Mouse (Mus musculus): Measurements from ENCODE around the gene Methig1. TPM values are rescaled to one million over a fixed set of nuclear protein-coding genes. Genes with fewer than 3 reads are reported as not detected.
A peak's percentile ranks its signal among the peaks of the same experiment; 100 is the strongest.
"Not testable (repeated sequence)": the region's sequence is repeated elsewhere in the genome, so short reads cannot be mapped to it uniquely, and the experiment has no call there.

Gene Methig1
- total RNA-seq, 4 experiments from 2014 or later: not detected

- DNase-seq (ENCODE audit: low spot score in 2 of 2): not testable (repeated sequence)
Measured at GRCm38 (mm10) chr15:100337328-100337727, 15.6 kb upstream of the Methig1 start.

GRCm38 (mm10) chr15:100337847-100338246 is 15.1 kb upstream of the Methig1 start:
- peak in 1 of 2 experiments; percentile 29 for DNase-seq (ENCODE audit: low spot score in 2 of 2)

GRCm38 (mm10) chr15:100341314-100341980 is 11.5 kb upstream of the Methig1 start:
- not testable (repeated sequence) for DNase-seq (ENCODE audit: low spot score in 2 of 2)

GRCm38 (mm10) chr15:100345484-100345883 is 7.5 kb upstream of the Methig1 start:
- no peak for DNase-seq (ENCODE audit: low spot score in 2 of 2)

GRCm38 (mm10) chr15:100346761-100347160 is 6.2 kb upstream of the Methig1 start:
- DNase-seq (ENCODE audit: low spot score in 2 of 2): no peak

DNA sequence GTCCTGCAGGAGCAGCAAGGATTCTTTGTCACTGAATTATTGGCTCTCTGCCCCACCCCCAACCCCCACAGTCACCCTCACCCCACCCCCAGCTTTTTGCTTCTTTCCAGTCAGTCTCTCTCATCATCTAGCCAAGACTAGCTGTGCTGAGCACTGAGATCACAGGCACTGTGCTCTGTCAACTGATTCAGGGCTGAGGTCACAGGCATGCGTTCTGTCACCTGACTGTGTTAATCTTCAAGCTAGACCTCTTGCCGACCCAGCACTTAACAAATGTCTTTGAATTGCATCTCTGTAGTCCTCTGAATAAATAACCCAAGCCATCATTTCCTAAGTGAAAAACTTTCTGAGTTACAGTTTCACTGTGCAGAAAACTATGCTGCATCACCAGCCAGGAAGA is 3.5 kb upstream of the Methig1 start:
- no peak for DNase-seq (ENCODE audit: low spot score in 2 of 2)

DNA sequence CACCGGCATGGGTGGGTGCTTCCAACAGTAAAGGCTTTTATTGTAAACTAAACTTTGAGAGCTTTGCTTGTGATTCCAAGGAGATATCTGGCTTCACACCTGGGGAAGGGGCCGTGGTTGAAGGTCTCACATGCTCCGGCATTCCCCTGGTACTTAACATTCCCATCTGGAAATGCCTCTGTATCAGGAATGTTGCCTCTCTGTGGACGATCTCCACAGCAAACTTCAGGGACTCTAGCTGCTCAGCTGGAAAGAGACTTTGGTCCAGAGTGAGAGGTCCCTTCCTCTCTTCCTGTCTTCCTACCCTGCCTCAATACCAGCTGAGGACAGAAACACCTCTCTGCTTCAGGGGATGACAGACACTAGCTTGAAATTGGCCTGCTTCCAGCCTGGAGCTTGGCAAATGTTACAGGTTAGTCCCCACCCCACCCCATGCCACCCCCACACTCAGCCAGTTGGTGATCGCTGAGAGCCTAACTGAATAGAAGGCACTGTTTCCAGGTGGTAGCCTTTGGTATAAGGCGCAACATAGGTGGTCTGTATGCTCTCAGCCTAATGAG is 1.4 kb upstream of the Methig1 start:
- no peak for DNase-seq (ENCODE audit: low spot score in 2 of 2)

- DNase-seq (ENCODE audit: low spot score in 2 of 2): not testable (repeated sequence)
Measured at GRCm38 (mm10) chr15:100353399-100353798, 450 bp downstream of the Methig1 start.

DNA sequence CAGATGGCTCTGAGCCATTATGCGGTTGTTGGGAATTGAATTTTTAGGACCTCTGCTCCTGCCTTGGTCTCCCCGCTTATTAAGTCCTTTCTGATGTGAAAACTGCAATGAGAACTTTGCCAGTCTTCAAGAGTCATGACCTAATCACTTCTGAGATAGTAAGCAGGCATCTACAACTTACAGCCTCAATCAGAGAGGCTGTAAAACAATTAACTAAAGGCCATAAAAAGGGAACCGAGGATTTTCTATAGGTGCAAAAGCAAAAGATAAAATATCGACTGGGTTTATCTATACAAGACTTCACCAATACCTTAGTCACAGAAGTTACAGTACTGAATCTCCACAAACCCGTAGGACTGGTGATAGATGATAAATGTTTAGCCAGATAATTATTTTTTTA is 2.9 kb downstream of the Methig1 start:
- no peak for DNase-seq (ENCODE audit: low spot score in 2 of 2)

GRCm38 (mm10) chr15:100364242-100364641 is 11.3 kb downstream of the Methig1 start, which contains the start of gene Higd1c:
Gene Higd1c (plus strand): TSS chr15:100364542.
- no peak for DNase-seq (ENCODE audit: low spot score in 2 of 2)

GRCm38 (mm10) chr15:100365967-100366366 is 13.0 kb downstream of the Methig1 start:
- DNase-seq (ENCODE audit: low spot score in 2 of 2): not testable (repeated sequence)

- no peak for DNase-seq (ENCODE audit: low spot score in 2 of 2)
Measured at GRCm38 (mm10) chr15:100367119-100367518, 14.2 kb downstream of the Methig1 start.

- peak; percentile 43 to 82 for DNase-seq (ENCODE audit: low spot score in 2 of 2)
Measured at GRCm38 (mm10) chr15:100375066-100375465, 22.1 kb downstream of the Methig1 start.

GRCm38 (mm10) chr15:100377847-100378505 is 25.0 kb downstream of the Methig1 start:
- peak; percentile 25 to 42 for DNase-seq (ENCODE audit: low spot score in 2 of 2)

GRCm38 (mm10) chr15:100379658-100380057 is 26.7 kb downstream of the Methig1 start:
- no peak for DNase-seq (ENCODE audit: low spot score in 2 of 2)

GRCm38 (mm10) chr15:100380104-100380503 is 27.2 kb downstream of the Methig1 start:
- no peak for DNase-seq (ENCODE audit: low spot score in 2 of 2)

DNA sequence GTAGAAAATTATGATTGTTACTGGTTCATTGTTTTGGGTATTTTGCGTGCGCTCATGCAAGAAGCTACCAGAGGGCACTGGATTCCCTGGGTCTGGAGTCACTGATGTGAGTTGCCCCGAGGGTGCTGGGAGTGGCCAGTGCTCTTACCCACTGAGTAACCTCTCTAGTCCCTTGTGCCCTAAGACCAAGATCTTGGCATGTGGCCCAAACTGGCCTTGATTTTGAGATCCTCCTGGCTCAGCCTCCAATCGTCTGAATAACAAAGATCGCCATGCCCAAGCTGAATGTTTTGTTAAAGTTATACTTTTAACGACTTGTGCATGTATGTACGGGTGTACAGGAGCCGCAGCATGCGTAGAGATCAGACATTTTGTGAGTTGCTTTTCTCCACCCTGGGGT is 32.8 kb downstream of the Methig1 start:
- no peak for DNase-seq (ENCODE audit: low spot score in 2 of 2)

- DNase-seq (ENCODE audit: low spot score in 2 of 2): no peak
Measured at GRCm38 (mm10) chr15:100387544-100388223, 34.7 kb downstream of the Methig1 start.

- no peak for DNase-seq (ENCODE audit: low spot score in 2 of 2)
Measured at GRCm38 (mm10) chr15:100388224-100388835, 35.4 kb downstream of the Methig1 start.

GRCm38 (mm10) chr15:100388886-100389285 is 35.9 kb downstream of the Methig1 start:
- DNase-seq (ENCODE audit: low spot score in 2 of 2): no peak

DNA sequence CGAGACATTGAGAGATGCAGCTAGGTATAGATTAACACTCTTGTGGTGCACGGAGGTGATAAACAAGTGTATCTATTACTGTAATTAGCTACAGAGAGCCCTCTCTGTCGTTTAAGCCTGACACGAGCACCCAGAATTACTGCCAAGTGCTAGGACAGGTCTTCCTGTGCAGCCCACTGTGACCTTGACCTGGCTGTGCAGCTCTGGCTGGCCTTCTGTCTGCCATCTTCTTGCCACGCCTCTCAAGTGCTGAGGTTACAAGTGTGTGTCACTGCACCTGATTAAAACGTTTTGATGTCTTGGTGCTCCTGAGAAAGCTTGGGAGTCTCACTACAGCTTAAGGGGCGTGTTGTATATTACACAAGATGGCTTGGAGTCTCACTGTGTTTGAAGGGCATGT is 38.1 kb downstream of the Methig1 start:
- DNase-seq (ENCODE audit: low spot score in 2 of 2): no peak

- no peak for DNase-seq (ENCODE audit: low spot score in 2 of 2)
Measured at GRCm38 (mm10) chr15:100391599-100391998, 38.6 kb downstream of the Methig1 start.
